Mouse (Mus musculus): Measurements from ENCODE around the gene Fga. TPM values are rescaled to one million over a fixed set of nuclear protein-coding genes. Genes with fewer than 3 reads are reported as not detected.

Gene Fga
- polyA plus RNA-seq, 2 experiments from 2014 or later = not detected

Other genes starting within 250 kb of the Fga start
- not detected for gene Rbm46, start 149.6 kb upstream of the Fga start, polyA plus RNA-seq (2017; shearing (Covaris generic))
- gene Lrat, start 122.1 kb upstream of the Fga start, polyA plus RNA-seq (2017; shearing (Covaris generic)) = not detected
- gene Fgg, start 18.4 kb upstream of the Fga start, polyA plus RNA-seq (2017; shearing (Covaris generic)) = not detected
- not detected for gene Fgb, start 23.8 kb downstream of the Fga start, polyA plus RNA-seq (2017; shearing (Covaris generic))
- 10 to 100 TPM; 61.2 to 64.4 TPM for gene Plrg1, start 29.4 kb downstream of the Fga start, polyA plus RNA-seq (2017; shearing (Covaris generic))
- not detected for gene Dchs2, start 101.9 kb downstream of the Fga start, polyA plus RNA-seq (2017; shearing (Covaris generic))

Measured in CD4-positive, CD25-positive, alpha-beta regulatory T cell, adult 4 months (primary cell).